Mouse (Mus musculus): ENCODE results near the gene Casq2.

Gene Casq2

GRCm38 (mm10) chr3:102086283-102086682 is at the start of gene Casq2:
Gene Casq2, plus strand, starts transcription at chr3:102086415.
- no peak for DNase-seq (ENCODE audit: low spot score)

GRCm38 (mm10) chr3:102037806-102038205 is 48.4 kb upstream of the Casq2 start:
- DNase-seq (ENCODE audit: low spot score), result no peak

GRCm38 (mm10) chr3:102038608-102039007 is 47.6 kb upstream of the Casq2 start:
- no peak for DNase-seq (ENCODE audit: low spot score)

GRCm38 (mm10) chr3:102041632-102042031 is 44.6 kb upstream of the Casq2 start:
- no peak for DNase-seq (ENCODE audit: low spot score)

GRCm38 (mm10) chr3:102045071-102045470 is 41.1 kb upstream of the Casq2 start:
- DNase-seq (ENCODE audit: low spot score), result no peak

- no peak for DNase-seq (ENCODE audit: low spot score)
Observed at GRCm38 (mm10) chr3:102047532-102047931, 38.7 kb upstream of the Casq2 start.

- DNase-seq (ENCODE audit: low spot score), result no peak
Observed at GRCm38 (mm10) chr3:102049207-102050104, 36.8 kb upstream of the Casq2 start.

- DNase-seq (ENCODE audit: low spot score), result no peak
Observed at GRCm38 (mm10) chr3:102052036-102052435, 34.2 kb upstream of the Casq2 start.

GRCm38 (mm10) chr3:102053293-102053692 is 32.9 kb upstream of the Casq2 start:
- DNase-seq (ENCODE audit: low spot score), result no peak

- no peak for DNase-seq (ENCODE audit: low spot score)
Observed at GRCm38 (mm10) chr3:102055878-102056277, 30.3 kb upstream of the Casq2 start.

GRCm38 (mm10) chr3:102060065-102060464 is 26.1 kb upstream of the Casq2 start:
- DNase-seq (ENCODE audit: low spot score), result no peak

- DNase-seq (ENCODE audit: low spot score), result peak; percentile 11
Observed at GRCm38 (mm10) chr3:102061923-102062670, 24.1 kb upstream of the Casq2 start.

GRCm38 (mm10) chr3:102062671-102063010 is 23.6 kb upstream of the Casq2 start:
- no peak for DNase-seq (ENCODE audit: low spot score)

GRCm38 (mm10) chr3:102063273-102064120 is 22.7 kb upstream of the Casq2 start:
- DNase-seq (ENCODE audit: low spot score), result no peak

GRCm38 (mm10) chr3:102064566-102064965 is 21.6 kb upstream of the Casq2 start:
- DNase-seq (ENCODE audit: low spot score), result no peak

GRCm38 (mm10) chr3:102067306-102067705 is 18.9 kb upstream of the Casq2 start:
- no peak for DNase-seq (ENCODE audit: low spot score)

GRCm38 (mm10) chr3:102067861-102068260 is 18.4 kb upstream of the Casq2 start:
- no peak for DNase-seq (ENCODE audit: low spot score)

GRCm38 (mm10) chr3:102069260-102069659 is 17.0 kb upstream of the Casq2 start:
- DNase-seq (ENCODE audit: low spot score), result no peak

- DNase-seq (ENCODE audit: low spot score), result no peak
Observed at GRCm38 (mm10) chr3:102069686-102070085, 16.5 kb upstream of the Casq2 start.

- DNase-seq (ENCODE audit: low spot score), result no peak
Observed at GRCm38 (mm10) chr3:102070360-102070759, 15.9 kb upstream of the Casq2 start.

- DNase-seq (ENCODE audit: low spot score), result peak; percentile 21
Observed at GRCm38 (mm10) chr3:102071016-102071415, 15.2 kb upstream of the Casq2 start.

GRCm38 (mm10) chr3:102079413-102079812 is 6.8 kb upstream of the Casq2 start:
- DNase-seq (ENCODE audit: low spot score), result no peak

Data from left cerebral cortex, adult 11 months (tissue).